Mouse (Mus musculus) hindbrain, postnatal 0 days (tissue): ENCODE results near the gene Shank2. TPM values are rescaled to one million over a fixed set of nuclear protein-coding genes. Genes with fewer than 3 reads are reported as not detected.

Experiments
- ATAC-seq: fragments of 200-750 bp; cut with Nextera tagmentation; 2 replicates; pipeline ENCODE4 v1.8.0; 2017; ENCODE audit warnings: mild to moderate bottlenecking, moderate TSS enrichment, moderate library complexity
- DNase-seq: peaks from one replicate; pipeline ENCODE4 v3.0.0-alpha.2; 2015; ENCODE audit warnings: low spot score
- H3K27ac ChIP-seq: fragments of 300-500 bp; sonication (generic); 2 replicates; pipeline ENCODE4 v1.5.1; 2014; ENCODE audit warnings: mild to moderate bottlenecking
- H3K27me3 ChIP-seq: fragments of 300-500 bp; sonication (generic); 2 replicates; pipeline ENCODE4 v1.6.1; 2014; ENCODE audit warnings: low read length, mixed read lengths; ENCODE audit not compliant: insufficient read depth
- H3K36me3 ChIP-seq: fragments of 300-500 bp; sonication (generic); 2 replicates; pipeline ENCODE4 v1.6.1; 2014; ENCODE audit warnings: low read length, mixed read lengths; ENCODE audit not compliant: insufficient read depth
- H3K4me1 ChIP-seq: fragments of 300-500 bp; sonication (generic); 2 replicates; pipeline ENCODE4 v1.6.1; 2014; ENCODE audit warnings: antibody characterized with exemption, low read length, mixed read lengths; ENCODE audit not compliant: insufficient read depth
- H3K4me2 ChIP-seq: fragments of 300-500 bp; sonication (generic); 2 replicates; pipeline ENCODE4 v1.6.1; 2014; ENCODE audit warnings: low read depth, mild to moderate bottlenecking, low read length, moderate library complexity, mixed read lengths
- H3K4me3 ChIP-seq: fragments of 300-500 bp; sonication (generic); 2 replicates; pipeline ENCODE4 v1.5.1; 2014; ENCODE audit warnings: low read length
- H3K9ac ChIP-seq: fragments of 300-500 bp; sonication (generic); replicated peaks from 2 replicates; pipeline ENCODE4 v1.6.1; 2014; ENCODE audit warnings: mild to moderate bottlenecking, low read length, moderate library complexity, mixed read lengths
- H3K9me3 ChIP-seq: fragments of 300-500 bp; sonication (generic); 2 replicates; pipeline ENCODE4 v1.6.1; 2016; ENCODE audit warnings: low read length, mixed read lengths
- CTCF ChIP-seq: IDR thresholded peaks from 2 replicates; pipeline ENCODE4 v1.5.1; 2016; ENCODE audit warnings: antibody characterized with exemption, control low read depth, low read depth
- WGBS: fragments of 180-500 bp; shearing (Covaris S2); extraction: QIAGEN DNeasy Blood & Tissue Kit; methylation state at CpG from one replicate; pipeline ENCODE4 v1.1.7; 2014; 5-methylcytosine and 5-hydroxymethylcytosine counted together
- polyA plus RNA-seq: library from polyadenylated mRNA; unstranded; fragments of >200 nt; fragmentation: Nextera tagmentation; extraction: Ambion mirVana; gene quantifications from 2 replicates; pipeline ENCODE4 v1.2.1, GENCODE M21; 2015
- total RNA-seq: library from RNA; depleted of rRNA; stranded (reverse); fragments of >200 nt; gene quantifications from 2 replicates; pipeline ENCODE4 v1.2.3, GENCODE M21; 2014

The Shank2 gene
- total and polyA plus RNA-seq, 2 experiments from 2014 or later: 8.4 to 28.0 TPM

GRCm38 (mm10) chr7:144205161-144205560, 203.4 kb downstream of the Shank2 start:
- DNase-seq (no peak), ATAC-seq (no peak)
- no peaks in the 10 kb centered on the region for H3K9me3 ChIP-seq
- no peak overlapping the region for H3K27ac ChIP-seq
- H3K27me3 ChIP-seq: no peaks in the 10 kb centered on the region
- H3K9ac ChIP-seq: no peak overlapping the region
- H3K4me2 ChIP-seq: no peak overlapping the region
- no peak overlapping the region for H3K4me3 ChIP-seq
- no peak for TF ChIP-seq CTCF
- 52% methylated on average over 1 of the region's 1 CpGs for WGBS
- peaks cover 6% of the 10 kb centered on the region for H3K4me1 ChIP-seq
- no peaks in the 10 kb centered on the region for H3K36me3 ChIP-seq

GRCm38 (mm10) chr7:144205837-144206236, 204.1 kb downstream of the Shank2 start:
- H3K27me3 ChIP-seq: no peaks in the 10 kb centered on the region
- peaks cover 6% of the 10 kb centered on the region for H3K4me1 ChIP-seq
- TF ChIP-seq CTCF: no peak
- DNase-seq (no peak), ATAC-seq (no peak)
- H3K4me2 ChIP-seq: no peak overlapping the region
- no peaks in the 10 kb centered on the region for H3K9me3 ChIP-seq
- no peak overlapping the region for H3K27ac ChIP-seq
- no peak overlapping the region for H3K9ac ChIP-seq
- WGBS: 84% methylated on average over 3 of the region's 3 CpGs
- no peak overlapping the region for H3K4me3 ChIP-seq
- H3K36me3 ChIP-seq: no peaks in the 10 kb centered on the region

GRCm38 (mm10) chr7:144206254-144206653, 204.5 kb downstream of the Shank2 start:
- TF ChIP-seq CTCF: no peak
- WGBS: 73% methylated on average over 5 of the region's 5 CpGs
- peaks cover 6% of the 10 kb centered on the region for H3K4me1 ChIP-seq
- no peak overlapping the region for H3K27ac ChIP-seq
- H3K27me3 ChIP-seq: no peaks in the 10 kb centered on the region
- H3K36me3 ChIP-seq: no peaks in the 10 kb centered on the region
- ATAC-seq (no peak), DNase-seq (no peak)
- H3K4me2 ChIP-seq: no peak overlapping the region
- H3K9me3 ChIP-seq: no peaks in the 10 kb centered on the region
- no peak overlapping the region for H3K9ac ChIP-seq
- H3K4me3 ChIP-seq: no peak overlapping the region

GRCm38 (mm10) chr7:144207100-144207499, 205.4 kb downstream of the Shank2 start:
- Histone ChIP-seq H3K4me2 (no peak overlapping the region), H3K9me3 (no peaks in the 10 kb centered on the region), H3K4me1 (peaks cover 6% of the 10 kb centered on the region), H3K36me3 (no peaks in the 10 kb centered on the region), H3K27me3 (no peaks in the 10 kb centered on the region), H3K4me3 (no peak overlapping the region), H3K9ac (no peak overlapping the region), H3K27ac (peak overlapping the region; percentile 65)
- WGBS: 66% methylated on average over 6 of the region's 6 CpGs
- no peak for TF ChIP-seq CTCF
- DNase-seq: no peak
- ATAC-seq: no peak

GRCm38 (mm10) chr7:144207849-144208248, 206.1 kb downstream of the Shank2 start:
- Histone ChIP-seq H3K36me3 (no peaks in the 10 kb centered on the region), H3K27me3 (no peaks in the 10 kb centered on the region), H3K4me1 (peaks cover 6% of the 10 kb centered on the region), H3K9ac (no peak overlapping the region), H3K4me2 (no peak overlapping the region), H3K4me3 (no peak overlapping the region), H3K9me3 (no peaks in the 10 kb centered on the region), H3K27ac (peak overlapping the region; percentile 65)
- peak; percentile 93 for ATAC-seq
- DNase-seq: peak; percentile 87
- 14% methylated on average over 7 of the region's 7 CpGs for WGBS
- peak; percentile 92 for TF ChIP-seq CTCF

- 82% methylated on average over 1 of the region's 1 CpGs for WGBS
- no peak overlapping the region for H3K4me3 ChIP-seq
- TF ChIP-seq CTCF: no peak
- DNase-seq (no peak), ATAC-seq (no peak)
- H3K4me2 ChIP-seq: no peak overlapping the region
- H3K36me3 ChIP-seq: no peaks in the 10 kb centered on the region
- peaks cover 6% of the 10 kb centered on the region for H3K4me1 ChIP-seq
- H3K27ac ChIP-seq: peak overlapping the region; percentile 29; the same call in 1 of the 2 replicates
- no peaks in the 10 kb centered on the region for H3K9me3 ChIP-seq
- no peaks in the 10 kb centered on the region for H3K27me3 ChIP-seq
- H3K9ac ChIP-seq: no peak overlapping the region
Observed at GRCm38 (mm10) chr7:144208628-144209027, 206.9 kb downstream of the Shank2 start.

GRCm38 (mm10) chr7:144210526-144210925, 208.8 kb downstream of the Shank2 start:
- Histone ChIP-seq H3K9me3 (no peaks in the 10 kb centered on the region), H3K9ac (no peak overlapping the region), H3K4me2 (no peak overlapping the region), H3K36me3 (no peaks in the 10 kb centered on the region), H3K4me3 (no peak overlapping the region), H3K27ac (no peak overlapping the region), H3K4me1 (peaks cover 3% of the 10 kb centered on the region; the same call in 1 of the 2 replicates), H3K27me3 (no peaks in the 10 kb centered on the region)
- DNase-seq: no peak
- WGBS: 68% methylated on average over 9 of the region's 9 CpGs
- ATAC-seq: no peak
- no peak for TF ChIP-seq CTCF
